In genomic region chr15:86169817-86170110, GRCm38 (mm10) we compare ENCODE assay signal across 11 mouse cellular contexts. TPM values are rescaled to one million over a fixed set of nuclear protein-coding genes. Genes with fewer than 3 reads are reported as not detected.
DNase-seq lines count a peak whose midpoint lies in the region; ATAC-seq and TF ChIP-seq lines count a peak whose summit lies in the region.
"Had no signal": no experiment of that assay in that cellular context is flagged by ENCODE, and none has a peak within 500 bp of the region (broad histone marks: within the 10 kb centered on the region; RNA-seq: fewer than 3 reads in every experiment).

No protein-coding gene starts in this region.

- peak overlapping the region; percentile 58 for H3K27ac ChIP-seq in gastrocnemius, adult 2 months
- peak overlapping the region; percentile 19; the same call in 1 of the 2 replicates for H3K27ac ChIP-seq in spleen, adult 2 months (ENCODE audit: insufficient read depth, low read length)
- H3K27ac ChIP-seq in stomach, embryonic 15.5 days: peak overlapping the region; percentile 38
- H3K27ac ChIP-seq in forebrain, embryonic 13.5 days: no peak overlapping the region
- H3K27ac ChIP-seq: midbrain, embryonic 12.5 days had no signal

- no peak for TF ChIP-seq CTCF in gastrocnemius, adult 2 months (IDR thresholded peaks at IDR 0.05)
- no peak for TF ChIP-seq CTCF in spleen, adult 2 months (IDR thresholded peaks at IDR 0.05; ENCODE audit: extremely low read depth, insufficient read depth, insufficient read length, insufficient replicate concordance)

- H3K4me3 ChIP-seq in gastrocnemius, adult 2 months: no peak overlapping the region
- H3K4me3 ChIP-seq in spleen, adult 2 months (ENCODE audit: extremely low read depth, insufficient read depth, insufficient read length): no peak overlapping the region
- no peak overlapping the region for H3K4me3 ChIP-seq in stomach, embryonic 15.5 days (replicated peaks)
- H3K4me3 ChIP-seq in forebrain, embryonic 13.5 days: no peak overlapping the region
- H3K4me3 ChIP-seq: midbrain, embryonic 12.5 days had no signal

- WGBS in spleen, adult 2 months: 81% methylated on average over 4 of the region's 4 CpGs
- 72% methylated on average over 4 of the region's 4 CpGs for WGBS in stomach, embryonic 15.5 days
- WGBS in forebrain, embryonic 13.5 days: 90% methylated on average over 4 of the region's 4 CpGs

- peaks cover 10% of the 10 kb centered on the region for H3K36me3 ChIP-seq in spleen, adult 2 months (ENCODE audit: control insufficient read depth, insufficient read depth, low read length)
- no peaks in the 10 kb centered on the region for H3K36me3 ChIP-seq in stomach, embryonic 15.5 days
- H3K36me3 ChIP-seq in forebrain, embryonic 13.5 days (ENCODE audit: poor library complexity, severe bottlenecking): peaks cover 4% of the 10 kb centered on the region
- H3K36me3 ChIP-seq: midbrain, embryonic 12.5 days had no signal

- intact Hi-C loops in gastrocnemius, adult 2 months (cut with DNase I): no loop called here

- no peak for ATAC-seq in stomach, embryonic 15.5 days (ENCODE audit: insufficient read depth, low FRiP score, low read depth)
- no peak for ATAC-seq in forebrain, embryonic 13.5 days
- ATAC-seq: forebrain, embryonic 14.5 days had no signal

- no peak overlapping the region for H3K9ac ChIP-seq in stomach, embryonic 15.5 days
- H3K9ac ChIP-seq in forebrain, embryonic 13.5 days: no peak overlapping the region
- H3K9ac ChIP-seq: midbrain, embryonic 12.5 days had no signal

- H3K4me2 ChIP-seq in stomach, embryonic 15.5 days: no peak overlapping the region
- H3K4me2 ChIP-seq in forebrain, embryonic 13.5 days: no peak overlapping the region
- H3K4me2 ChIP-seq: midbrain, embryonic 12.5 days had no signal

- no peak for TF ChIP-seq POLR2A in spleen, adult 2 months (IDR thresholded peaks at IDR 0.05; ENCODE audit: low read depth, low read length)

- H3K4me1 ChIP-seq in spleen, adult 2 months (ENCODE audit: control insufficient read depth, insufficient read depth, insufficient read length): peaks cover 54% of the 10 kb centered on the region; the same call in 1 of the 2 replicates
- peaks cover 15% of the 10 kb centered on the region; the same call in 1 of the 2 replicates for H3K4me1 ChIP-seq in stomach, embryonic 15.5 days
- H3K4me1 ChIP-seq in forebrain, embryonic 13.5 days: peaks cover 37% of the 10 kb centered on the region

- no peaks in the 10 kb centered on the region for H3K27me3 ChIP-seq in spleen, adult 2 months (ENCODE audit: control insufficient read depth, insufficient read depth, low read length)
- H3K27me3 ChIP-seq in stomach, embryonic 15.5 days (replicated peaks): no peaks in the 10 kb centered on the region
- no peaks in the 10 kb centered on the region for H3K27me3 ChIP-seq in forebrain, embryonic 13.5 days
- H3K27me3 ChIP-seq: midbrain, embryonic 12.5 days had no signal

- DNase-seq in gastrocnemius, adult 2 months: no peak
- DNase-seq in gastrocnemius, postnatal 4 days (ENCODE audit: low spot score in 2 of 2): no peak
- DNase-seq in spleen, adult 2 months (ENCODE audit: low read depth in 1 of 2, low spot score in 2 of 2): no peak
- DNase-seq in spleen, postnatal 4 days (ENCODE audit: low spot score in 2 of 2): no peak
- DNase-seq in kidney, postnatal 14 days: peak; percentile 57
- no peak for DNase-seq in retina, embryonic 14.5 days (ENCODE audit: low spot score)
- DNase-seq: cerebellum, postnatal 25 days had no signal

- H3K9me3 ChIP-seq in stomach, embryonic 15.5 days: no peaks in the 10 kb centered on the region
- no peaks in the 10 kb centered on the region for H3K9me3 ChIP-seq in forebrain, embryonic 13.5 days (replicated peaks)
- H3K9me3 ChIP-seq: midbrain, embryonic 12.5 days had no signal

RNA-seq across cellular contexts. Expression of gene Cerk, which starts 16.2 kb away (rescaled TPM):
- total RNA-seq in gastrocnemius, adult 2 months (2021): 1 to 10 TPM; 4.2 to 8.1 TPM
- total RNA-seq in gastrocnemius, postnatal 4 days (2021): 10 to 100 TPM; 11.6 to 12.5 TPM
- polyA plus RNA-seq in spleen, adult 2 months (2012; rRNA removed): 64.4 and 82.8 TPM in 2 replicates
- polyA plus RNA-seq in stomach, embryonic 15.5 days (2015; fragmentation: Nextera tagmentation; extraction: Ambion mirVana): 11.0 and 12.1 TPM in 2 replicates
- 19.0 and 20.0 TPM in 2 replicates for polyA plus RNA-seq in forebrain, embryonic 13.5 days (2015; fragmentation: Nextera tagmentation; extraction: Ambion mirVana)

RNA-seq across cellular contexts. Expression of gene Tbc1d22a, which starts 44.5 kb away (rescaled TPM):
- total RNA-seq in gastrocnemius, adult 2 months (2021): 10 to 100 TPM; 12.4 to 16.3 TPM
- 10 to 100 TPM; 19.7 to 22.6 TPM for total RNA-seq in gastrocnemius, postnatal 4 days (2021)
- 28.1 and 32.3 TPM in 2 replicates for polyA plus RNA-seq in spleen, adult 2 months (2012; rRNA removed)
- polyA plus RNA-seq in stomach, embryonic 15.5 days (2015; fragmentation: Nextera tagmentation; extraction: Ambion mirVana): 10.4 TPM in 2 replicates
- 10.1 and 10.7 TPM in 2 replicates for polyA plus RNA-seq in forebrain, embryonic 13.5 days (2015; fragmentation: Nextera tagmentation; extraction: Ambion mirVana)
